Mouse (Mus musculus): Measurements from ENCODE around the gene Cnga2.

GRCm38 (mm10) chrX:71980443-71980842 lies 11.2 kb upstream of the Cnga2 start:
- TF ChIP-seq FOSL1 (IDR thresholded peaks at IDR 0.05; ENCODE audit: insufficient read depth, low read length, poor library complexity, severe bottlenecking) (no peak), CEBPB (IDR thresholded peaks at IDR 0.05; ENCODE audit: low read depth) (no peak), CTCF (IDR thresholded peaks at IDR 0.05; ENCODE audit: control insufficient read depth, insufficient read depth, insufficient read length) (no peak), MAX (IDR thresholded peaks at IDR 0.05) (no peak)

All from C2C12 (cell line).